Mouse (Mus musculus) liver, embryonic 14 days (tissue): ENCODE data around the gene Gm527. TPM values are rescaled to one million over a fixed set of nuclear protein-coding genes. Genes with fewer than 3 reads are reported as not detected.

ENCODE experiments used
- polyA plus RNA-seq: library from polyadenylated mRNA; depleted of rRNA; stranded (reverse); fragments of >200 nt; gene quantifications from 2 replicates; pipeline ENCODE4 v1.2.3, GENCODE M21; 2012; rRNA removed

The Gm527 gene
- polyA plus RNA-seq = 0.50 and 0.68 TPM in 2 replicates

GRCm38 (mm10) chr12:64917578-64918471 is at the start of gene Gm527:
TSS of gene Gm527 (plus strand) at chr12:64917906.

DNA sequence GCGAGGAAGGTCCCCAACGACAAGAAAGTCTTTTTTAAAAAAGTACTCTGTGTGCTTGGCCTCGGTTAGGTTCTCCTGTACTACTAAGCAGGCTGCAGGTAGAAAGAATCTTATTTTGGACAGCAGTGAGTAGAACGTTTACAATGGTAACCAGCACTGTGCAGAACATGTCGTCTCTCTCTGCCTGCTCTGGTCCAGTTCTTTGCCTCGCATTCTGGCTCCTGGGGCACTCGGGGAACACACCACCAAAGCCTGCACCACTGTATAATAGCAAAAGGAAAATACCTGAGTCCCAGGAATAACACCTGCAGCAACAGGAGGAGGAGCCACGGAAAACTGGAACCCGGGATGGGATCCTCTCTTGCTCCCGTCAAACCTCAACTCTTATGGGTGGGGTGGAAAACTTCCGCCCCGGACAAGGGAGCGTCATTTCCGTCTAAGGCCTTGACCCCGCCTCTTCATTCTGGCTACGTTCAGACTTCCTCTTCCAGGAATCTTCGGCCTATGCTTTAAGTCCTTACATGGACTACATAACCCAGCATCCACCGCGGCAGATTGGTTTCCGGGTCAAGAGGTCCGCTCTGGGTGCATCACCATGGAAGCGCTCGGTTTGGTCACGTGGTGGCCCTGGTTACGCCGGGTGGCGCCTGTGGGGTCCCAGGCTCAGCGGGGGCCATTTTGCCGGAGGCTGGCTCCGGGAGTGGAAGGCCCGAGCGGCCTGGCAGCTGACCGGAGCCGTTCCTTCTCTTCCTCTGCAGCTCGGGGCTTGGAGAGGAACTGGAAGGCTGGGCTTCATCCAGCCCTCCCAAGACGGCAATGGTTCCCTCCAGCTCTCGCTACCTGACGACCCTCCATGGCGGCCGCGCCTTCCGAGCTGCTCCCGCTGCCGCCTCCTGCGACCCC is 47.7 kb downstream of the Gm527 start, which contains the start of the genes Klhl28 and Togaram1:
TSS of gene Klhl28 (minus strand) at position 411 of the 903 bp plus-strand sequence.
TSS of gene Togaram1 (plus strand) at position 681 of the 903 bp plus-strand sequence.

Other genes with a start within 250 kb of the Gm527 start
- gene Klhl28, start 47.6 kb downstream of the Gm527 start, polyA plus RNA-seq = 1.8 and 2.0 TPM in 2 replicates
- gene Togaram1, start 47.9 kb downstream of the Gm527 start, polyA plus RNA-seq = 4.0 and 5.0 TPM in 2 replicates
- 10.2 and 11.5 TPM in 2 replicates for gene Prpf39, start 118.4 kb downstream of the Gm527 start, polyA plus RNA-seq
- 76.6 and 79.8 TPM in 2 replicates for gene Fkbp3, start 156.1 kb downstream of the Gm527 start, polyA plus RNA-seq
- gene Fancm, start 157.7 kb downstream of the Gm527 start, polyA plus RNA-seq = 5.3 and 5.5 TPM in 2 replicates